Mouse (Mus musculus): ENCODE measurements around the gene Lyst. TPM values are rescaled to one million over a fixed set of nuclear protein-coding genes. Genes with fewer than 3 reads are reported as not detected.
"Not testable (repeated sequence)": the region's sequence is repeated elsewhere in the genome, so short reads cannot be mapped to it uniquely, and the experiment has no call there.

The Lyst gene
- polyA plus RNA-seq, 1 experiment from 2014 or later, result 4.2 TPM

DNA sequence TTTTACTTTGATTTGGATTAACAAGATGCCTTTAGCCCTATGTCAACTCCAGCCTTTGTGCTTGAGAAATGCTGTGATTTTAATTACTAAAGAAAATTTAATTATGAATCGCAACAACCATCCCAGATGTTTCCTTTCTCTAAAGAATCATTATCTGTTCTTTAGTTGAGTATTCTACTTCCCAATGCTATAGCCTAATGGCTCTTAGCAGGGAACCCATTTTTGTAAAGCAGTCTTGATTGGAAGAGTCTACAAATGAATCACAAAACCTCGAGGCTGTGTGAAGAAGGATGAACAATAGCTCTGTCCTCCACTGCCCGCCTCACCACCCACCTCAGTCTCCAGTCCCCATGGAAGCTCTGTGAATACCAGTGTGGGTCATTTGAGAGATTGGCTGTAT is 57.1 kb downstream of the Lyst start:
- no peaks in the 10 kb centered on the region for H3K36me3 ChIP-seq
- no peak overlapping the region for H3K9ac ChIP-seq
- WGBS, result 76% methylated on average over 3 of the region's 3 CpGs
- no peak overlapping the region for H3K27ac ChIP-seq
- H3K4me3 ChIP-seq, result no peak overlapping the region
- no peak for ATAC-seq (ENCODE audit: insufficient number of reproducible peaks, insufficient read depth, low FRiP score, low TSS enrichment, low read depth)
- no peaks in the 10 kb centered on the region for H3K4me1 ChIP-seq
- H3K27me3 ChIP-seq, result no peaks in the 10 kb centered on the region
- H3K4me2 ChIP-seq, result no peak overlapping the region
- H3K9me3 ChIP-seq, result no peaks in the 10 kb centered on the region

DNA sequence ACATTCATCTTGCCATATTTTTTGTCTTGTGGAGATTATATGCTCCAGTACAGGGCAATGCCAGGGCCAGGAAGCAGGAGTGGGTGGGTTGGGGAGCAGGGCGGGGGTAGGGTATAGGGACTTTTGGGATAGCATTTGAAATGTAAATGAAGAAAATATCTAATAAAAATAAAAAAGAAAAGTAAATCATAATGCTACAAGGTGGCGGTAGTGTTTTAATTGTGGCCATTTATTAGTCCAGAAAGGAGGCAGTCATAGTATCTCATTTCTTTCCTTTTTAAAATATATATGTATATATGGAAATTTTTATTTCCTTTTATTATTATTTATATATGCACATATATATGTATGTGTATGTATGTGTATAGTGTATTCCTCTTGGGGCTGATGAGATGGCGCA is 65.3 kb downstream of the Lyst start:
- WGBS, result 93% methylated on average over 3 of the region's 3 CpGs

DNA sequence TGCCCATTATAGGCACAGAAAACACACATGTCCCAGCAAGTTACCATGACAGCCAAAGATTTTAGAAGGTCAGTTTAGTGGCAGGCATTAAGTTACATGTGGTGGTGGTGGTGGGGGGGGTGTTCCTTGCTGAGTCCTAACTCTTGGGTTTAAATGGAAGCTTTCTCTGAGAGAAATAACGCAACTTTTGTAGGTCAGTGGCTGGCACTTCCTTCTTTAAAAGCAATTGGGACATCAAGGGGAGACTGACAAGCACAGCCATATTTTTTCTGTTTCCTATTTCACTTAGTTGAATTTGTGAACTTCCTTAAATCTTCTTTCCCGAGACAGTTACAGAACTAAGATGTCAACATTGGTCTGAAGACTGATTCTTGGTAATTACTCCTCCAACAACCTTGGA is 75.9 kb downstream of the Lyst start:
- not testable (repeated sequence) for H3K27ac ChIP-seq; H3K36me3 ChIP-seq; H3K27me3 ChIP-seq; H3K4me2 ChIP-seq; ATAC-seq (ENCODE audit: insufficient number of reproducible peaks, insufficient read depth, low FRiP score, low TSS enrichment, low read depth); H3K9me3 ChIP-seq; H3K4me1 ChIP-seq; H3K4me3 ChIP-seq; H3K9ac ChIP-seq
- 73% methylated on average over 2 of the region's 2 CpGs for WGBS

More for the DNA sequence above, 65.3 kb downstream of the Lyst start:
- Histone ChIP-seq H3K9me3 (no peaks in the 10 kb centered on the region), H3K27me3 (no peaks in the 10 kb centered on the region), H3K27ac (no peak overlapping the region), H3K4me3 (no peak overlapping the region), H3K4me2 (no peak overlapping the region), H3K9ac (no peak overlapping the region), H3K36me3 (no peaks in the 10 kb centered on the region; the same call in 1 of the 2 replicates), H3K4me1 (no peaks in the 10 kb centered on the region)
- no peak for ATAC-seq (ENCODE audit: insufficient number of reproducible peaks, insufficient read depth, low FRiP score, low TSS enrichment, low read depth)

DNA sequence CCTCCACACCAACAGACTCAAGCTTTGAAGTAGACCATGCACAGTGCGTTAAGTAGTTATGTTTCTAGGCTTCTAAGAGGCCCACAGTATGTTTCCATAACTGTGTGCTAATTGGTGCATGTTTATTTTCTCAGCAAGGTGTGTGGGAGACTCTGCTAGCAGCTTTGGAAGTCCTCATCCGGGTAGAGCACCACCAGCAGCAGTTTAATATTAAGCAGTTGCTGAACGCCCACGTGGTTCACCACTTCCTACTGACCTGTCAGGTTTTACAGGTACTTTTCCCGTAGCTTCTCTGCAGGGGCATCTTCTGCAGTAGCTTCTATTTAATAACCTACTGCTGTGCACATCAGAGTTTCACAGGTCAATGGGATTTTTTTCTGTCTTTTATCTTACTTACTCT is 80.5 kb downstream of the Lyst start:
- ATAC-seq (ENCODE audit: insufficient number of reproducible peaks, insufficient read depth, low FRiP score, low TSS enrichment, low read depth), result no peak
- H3K4me1 ChIP-seq, result no peaks in the 10 kb centered on the region
- H3K4me3 ChIP-seq, result no peak overlapping the region
- no peak overlapping the region for H3K27ac ChIP-seq
- H3K9me3 ChIP-seq, result no peaks in the 10 kb centered on the region
- no peaks in the 10 kb centered on the region for H3K27me3 ChIP-seq
- 54% methylated on average over 5 of the region's 5 CpGs for WGBS
- H3K36me3 ChIP-seq, result no peaks in the 10 kb centered on the region
- H3K9ac ChIP-seq, result no peak overlapping the region
- no peak overlapping the region for H3K4me2 ChIP-seq

DNA sequence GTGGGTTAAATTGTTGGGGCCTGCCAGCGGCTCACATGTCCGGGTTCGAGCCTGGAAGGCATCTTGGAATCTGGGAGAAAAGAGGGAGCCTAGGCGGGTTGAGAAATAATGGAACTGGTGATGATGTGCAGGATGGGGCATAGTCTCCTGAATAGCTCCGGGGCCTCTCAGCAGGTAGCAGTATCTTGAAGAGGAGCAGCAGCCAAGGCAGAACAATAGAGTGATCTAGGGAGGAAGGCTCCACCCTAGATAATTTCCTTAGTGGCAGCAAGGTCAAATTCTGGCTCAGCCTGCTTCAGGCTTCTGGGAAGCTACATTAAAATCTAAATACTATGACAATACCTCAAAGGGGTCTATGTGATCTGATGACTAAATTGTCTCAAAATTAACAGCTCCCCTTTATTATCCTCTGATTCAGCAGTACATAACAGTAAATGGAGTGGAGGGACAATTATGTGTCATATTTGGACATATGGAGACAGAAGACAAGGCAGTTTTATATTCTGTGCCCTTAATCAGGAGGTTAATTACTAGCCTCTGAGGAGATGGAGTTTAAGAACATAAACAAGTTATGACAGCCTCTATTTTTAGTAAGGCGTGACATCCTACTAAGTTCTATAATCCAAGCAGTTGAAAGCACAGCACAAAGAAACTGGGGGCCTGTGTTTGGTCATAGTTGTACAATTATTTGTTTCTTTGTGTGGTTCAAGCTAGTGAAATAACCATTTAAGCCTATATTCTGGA is 81.6 kb downstream of the Lyst start:
- H3K36me3 ChIP-seq, result no peaks in the 10 kb centered on the region
- no peak for ATAC-seq (ENCODE audit: insufficient number of reproducible peaks, insufficient read depth, low FRiP score, low TSS enrichment, low read depth)
- no peak overlapping the region for H3K27ac ChIP-seq
- WGBS, result 58% methylated on average over 6 of the region's 6 CpGs
- H3K4me3 ChIP-seq, result no peak overlapping the region
- no peaks in the 10 kb centered on the region for H3K27me3 ChIP-seq
- H3K9me3 ChIP-seq, result no peaks in the 10 kb centered on the region
- no peak overlapping the region for H3K4me2 ChIP-seq
- H3K9ac ChIP-seq, result no peak overlapping the region
- no peaks in the 10 kb centered on the region for H3K4me1 ChIP-seq

DNA sequence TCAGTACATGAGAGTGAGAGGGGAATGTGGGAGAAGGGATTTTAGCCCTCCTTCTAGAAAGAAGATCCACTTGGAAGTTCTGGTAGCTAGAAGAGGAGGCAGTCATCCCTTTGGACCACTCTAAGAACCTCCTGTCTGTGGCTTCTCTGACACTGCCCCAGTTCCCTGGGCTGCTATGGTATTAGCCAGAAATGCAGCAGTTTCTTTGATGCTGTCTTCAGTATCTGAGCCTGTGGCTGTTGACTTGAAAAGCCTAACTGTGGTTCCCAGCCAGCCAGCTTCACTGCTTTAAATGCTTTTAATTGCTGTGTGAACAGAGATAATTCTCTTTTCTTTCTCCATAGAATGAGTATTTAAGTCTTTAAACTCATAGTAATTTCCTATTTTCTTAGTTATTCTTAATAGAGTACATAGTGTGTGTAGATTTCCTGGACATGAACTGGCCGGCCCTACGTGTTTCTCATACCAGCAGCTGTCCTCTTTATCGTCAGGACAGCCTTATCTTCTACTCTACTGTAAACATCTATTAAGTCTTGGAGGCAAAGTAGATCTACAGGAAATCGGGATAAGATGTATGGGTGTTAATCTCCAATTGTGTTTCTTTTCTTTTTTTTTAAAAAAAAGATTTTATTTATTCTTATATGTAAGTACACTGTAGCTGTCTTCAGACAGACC is 84.6 kb downstream of the Lyst start:
- no peak overlapping the region for H3K9ac ChIP-seq
- WGBS, result 91% methylated on average over 4 of the region's 4 CpGs
- no peaks in the 10 kb centered on the region for H3K27me3 ChIP-seq
- no peak overlapping the region for H3K4me2 ChIP-seq
- peaks cover 13% of the 10 kb centered on the region for H3K36me3 ChIP-seq
- H3K9me3 ChIP-seq, result no peaks in the 10 kb centered on the region
- no peak overlapping the region for H3K27ac ChIP-seq
- no peak overlapping the region for H3K4me3 ChIP-seq
- no peak for ATAC-seq (ENCODE audit: insufficient number of reproducible peaks, insufficient read depth, low FRiP score, low TSS enrichment, low read depth)
- no peaks in the 10 kb centered on the region for H3K4me1 ChIP-seq

DNA sequence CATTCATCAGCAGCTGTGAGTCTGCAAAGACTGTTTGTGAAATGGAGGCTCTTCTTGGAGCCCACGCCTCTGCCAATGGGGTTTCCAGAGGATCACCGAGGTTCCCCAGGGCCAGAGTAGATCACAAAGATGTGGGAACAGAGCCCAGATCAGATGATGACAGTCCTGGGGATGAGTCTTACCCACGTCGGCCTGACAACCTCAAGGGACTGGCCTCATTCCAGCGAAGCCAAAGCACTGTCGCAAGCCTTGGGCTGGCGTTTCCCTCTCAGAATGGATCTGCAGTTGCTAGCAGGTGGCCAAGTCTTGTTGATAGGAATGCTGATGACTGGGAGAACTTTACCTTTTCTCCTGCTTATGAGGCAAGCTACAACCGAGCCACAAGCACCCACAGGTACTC is 87.7 kb downstream of the Lyst start:
- H3K27me3 ChIP-seq, result no peaks in the 10 kb centered on the region
- H3K9me3 ChIP-seq, result no peaks in the 10 kb centered on the region
- no peaks in the 10 kb centered on the region for H3K4me1 ChIP-seq
- WGBS, result 81% methylated on average over 8 of the region's 8 CpGs
- H3K27ac ChIP-seq, result no peak overlapping the region
- H3K4me2 ChIP-seq, result no peak overlapping the region
- ATAC-seq (ENCODE audit: insufficient number of reproducible peaks, insufficient read depth, low FRiP score, low TSS enrichment, low read depth), result no peak
- no peak overlapping the region for H3K4me3 ChIP-seq
- no peak overlapping the region for H3K9ac ChIP-seq
- H3K36me3 ChIP-seq, result peaks cover 13% of the 10 kb centered on the region

DNA sequence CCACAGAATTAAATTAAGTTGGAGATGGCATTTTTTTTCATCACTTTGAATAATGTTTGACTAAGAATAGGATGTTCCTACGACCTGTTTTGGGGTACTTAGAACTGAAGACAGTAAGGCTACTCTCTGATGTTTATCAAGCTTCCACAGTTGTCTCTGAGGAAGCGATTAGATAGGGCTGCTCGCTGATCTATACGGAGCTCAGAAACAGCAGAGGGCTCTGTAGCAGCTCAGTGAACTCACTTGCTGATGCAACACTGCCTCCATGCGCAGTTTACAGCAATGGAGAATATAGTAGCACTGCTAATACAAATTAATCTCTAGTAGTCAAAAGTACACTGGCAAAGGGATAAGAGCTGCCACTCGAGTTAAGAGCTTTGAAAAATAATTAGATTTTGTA is 91.4 kb downstream of the Lyst start:
- WGBS, result 58% methylated on average over 6 of the region's 6 CpGs
- H3K27me3 ChIP-seq, result no peaks in the 10 kb centered on the region
- peaks cover 13% of the 10 kb centered on the region for H3K36me3 ChIP-seq
- H3K27ac ChIP-seq, result no peak overlapping the region
- no peak overlapping the region for H3K9ac ChIP-seq
- no peak overlapping the region for H3K4me3 ChIP-seq
- no peak for ATAC-seq (ENCODE audit: insufficient number of reproducible peaks, insufficient read depth, low FRiP score, low TSS enrichment, low read depth)
- no peaks in the 10 kb centered on the region for H3K4me1 ChIP-seq
- H3K9me3 ChIP-seq, result no peaks in the 10 kb centered on the region
- H3K4me2 ChIP-seq, result no peak overlapping the region

DNA sequence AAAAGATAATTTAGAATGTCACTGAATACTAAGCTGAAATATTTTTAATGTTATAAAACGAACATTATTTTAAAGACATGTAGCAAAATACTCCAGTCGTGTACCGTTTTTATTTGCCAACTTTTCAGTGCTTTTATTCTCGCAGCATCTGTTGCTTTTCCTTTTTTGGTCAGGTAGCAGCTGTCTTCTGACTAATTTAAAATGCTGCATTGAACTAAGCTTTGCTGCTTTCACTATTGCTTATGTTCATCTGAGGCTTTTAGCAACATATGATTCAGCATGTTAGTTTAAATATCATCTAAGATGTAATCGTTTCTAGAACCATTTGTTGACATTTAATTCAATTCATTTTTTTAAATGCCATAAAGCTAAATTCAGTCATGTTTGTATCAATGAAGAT is 113.3 kb downstream of the Lyst start:
- Histone ChIP-seq H3K4me2 (no peak overlapping the region), H3K9me3 (no peaks in the 10 kb centered on the region), H3K4me3 (no peak overlapping the region), H3K27me3 (no peaks in the 10 kb centered on the region), H3K9ac (no peak overlapping the region), H3K36me3 (peaks cover 6% of the 10 kb centered on the region), H3K4me1 (no peaks in the 10 kb centered on the region), H3K27ac (no peak overlapping the region)
- 82% methylated on average over 5 of the region's 5 CpGs for WGBS
- no peak for ATAC-seq (ENCODE audit: insufficient number of reproducible peaks, insufficient read depth, low FRiP score, low TSS enrichment, low read depth)

DNA sequence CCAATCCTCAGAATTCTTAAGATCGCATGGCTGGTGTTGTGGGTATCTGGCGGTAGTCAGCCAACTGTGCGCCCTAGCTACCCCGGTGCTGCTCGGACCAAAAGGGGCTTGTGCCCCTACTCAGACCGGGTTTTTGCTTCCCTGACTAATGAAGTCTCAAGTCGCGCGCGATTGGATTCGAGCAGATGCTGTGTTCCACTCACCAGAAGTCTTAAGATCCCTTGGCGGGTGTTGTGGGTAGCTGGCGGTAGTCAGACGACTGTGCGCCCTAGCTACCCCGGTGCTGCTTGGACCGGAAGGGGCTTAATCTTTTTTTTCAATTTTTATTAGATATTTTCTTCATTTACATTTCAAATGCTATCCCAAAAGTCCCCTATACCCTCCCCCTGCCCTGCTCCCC is 131.2 kb downstream of the Lyst start:
- WGBS, result 92% methylated on average over 17 of the region's 17 CpGs
- not testable (repeated sequence) for H3K36me3 ChIP-seq; H3K9ac ChIP-seq; H3K4me2 ChIP-seq; H3K9me3 ChIP-seq; H3K27me3 ChIP-seq; H3K4me1 ChIP-seq; ATAC-seq (ENCODE audit: insufficient number of reproducible peaks, insufficient read depth, low FRiP score, low TSS enrichment, low read depth); H3K4me3 ChIP-seq; H3K27ac ChIP-seq

DNA sequence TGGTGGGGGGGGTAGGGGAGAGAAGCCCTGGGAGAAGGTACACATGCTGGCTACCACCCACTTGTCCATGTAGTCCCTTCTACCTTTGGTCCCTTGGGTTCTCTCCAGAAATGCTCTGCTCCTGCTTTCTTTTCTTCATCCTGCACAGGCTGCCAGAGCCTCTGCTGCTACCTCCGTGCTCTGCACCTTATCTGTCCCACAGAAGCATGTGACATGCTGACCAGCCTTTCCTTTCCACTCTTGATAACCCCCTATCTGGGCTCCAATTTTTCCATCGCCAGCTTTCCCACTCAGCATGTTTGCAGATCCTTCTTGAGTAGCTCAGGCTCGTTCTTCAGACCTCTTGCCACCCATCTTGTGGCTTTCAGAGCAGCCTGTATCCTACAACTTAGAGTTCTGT is 133.1 kb downstream of the Lyst start:
- Histone ChIP-seq H3K4me1 (no peaks in the 10 kb centered on the region), H3K27me3 (no peaks in the 10 kb centered on the region), H3K27ac (no peak overlapping the region), H3K4me3 (no peak overlapping the region), H3K9me3 (no peaks in the 10 kb centered on the region), H3K9ac (no peak overlapping the region), H3K4me2 (no peak overlapping the region), H3K36me3 (peaks cover 3% of the 10 kb centered on the region; the same call in 1 of the 2 replicates)
- no peak for ATAC-seq (ENCODE audit: insufficient number of reproducible peaks, insufficient read depth, low FRiP score, low TSS enrichment, low read depth)
- 83% methylated on average over 3 of the region's 3 CpGs for WGBS

DNA sequence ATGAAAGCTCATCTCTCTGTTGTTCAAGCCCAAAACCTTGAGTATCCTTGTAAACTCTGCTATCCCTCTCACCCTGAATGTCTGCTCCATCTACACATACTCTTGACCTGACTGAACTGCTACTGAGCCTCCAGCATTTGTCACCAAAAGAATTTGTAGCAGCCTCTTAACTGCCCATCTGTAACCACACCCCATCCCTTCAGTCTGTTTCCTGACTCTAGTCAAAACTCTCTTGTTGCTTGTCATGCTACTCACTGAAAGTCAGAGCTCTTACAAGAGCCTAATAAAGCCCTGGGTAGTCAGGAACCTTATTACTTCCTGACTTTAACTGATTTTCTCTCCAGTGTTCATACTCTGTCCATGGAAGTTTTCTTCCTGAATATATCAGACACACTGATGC is 133.6 kb downstream of the Lyst start:
- Histone ChIP-seq H3K4me2 (no peak overlapping the region), H3K4me1 (no peaks in the 10 kb centered on the region), H3K4me3 (no peak overlapping the region), H3K9me3 (no peaks in the 10 kb centered on the region), H3K36me3 (peaks cover 3% of the 10 kb centered on the region; the same call in 1 of the 2 replicates), H3K9ac (no peak overlapping the region), H3K27me3 (no peaks in the 10 kb centered on the region), H3K27ac (no peak overlapping the region)
- no peak for ATAC-seq (ENCODE audit: insufficient number of reproducible peaks, insufficient read depth, low FRiP score, low TSS enrichment, low read depth)
